24 mouse cellular contexts compared by ENCODE assay signal in genomic region chr4:23984005-23984404, GRCm38 (mm10).
A peak's percentile ranks its signal among the peaks of the same experiment; 100 is the strongest.
DNase-seq lines count a peak whose midpoint lies in the region; ATAC-seq and TF ChIP-seq lines count a peak whose summit lies in the region.
"Had no signal": no experiment of that assay in that cellular context is flagged by ENCODE, and none has a peak within 500 bp of the region (broad histone marks: within the 10 kb centered on the region; RNA-seq: fewer than 3 reads in every experiment).

No protein-coding gene starts in this region.

- 54% methylated on average over 3 of the region's 3 CpGs for WGBS in forebrain, embryonic 15.5 days
- 59% methylated on average over 3 of the region's 3 CpGs for WGBS in forebrain, embryonic 12.5 days
- 33% methylated on average over 3 of the region's 3 CpGs for WGBS in midbrain, embryonic 13.5 days
- WGBS in kidney, adult 2 months = 78% methylated on average over 3 of the region's 3 CpGs

- H3K4me1 ChIP-seq in forebrain, embryonic 15.5 days = peaks cover 14% of the 10 kb centered on the region
- H3K4me1 ChIP-seq in forebrain, embryonic 12.5 days = peaks cover 23% of the 10 kb centered on the region
- H3K4me1 ChIP-seq in midbrain, embryonic 13.5 days (replicated peaks) = peaks cover 18% of the 10 kb centered on the region
- no peaks in the 10 kb centered on the region for H3K4me1 ChIP-seq in kidney, adult 2 months (ENCODE audit: control insufficient read depth, insufficient read depth, low read length)
- H3K4me1 ChIP-seq: stomach, embryonic 15.5 days had no signal

- DNase-seq in retina, embryonic 14.5 days (ENCODE audit: low spot score) = peak; percentile 16
- DNase-seq in retina, postnatal 1 day = no peak
- no peak for DNase-seq in kidney, adult 2 months
- no peak for DNase-seq in adrenal gland, postnatal 36 days
- DNase-seq: adrenal gland, adult 8-10 months; B cell, adult 2 months; cerebellum, adult 2 months; gastrocnemius, postnatal 36 days; heart, postnatal 36 days; kidney, adult 11 months; lung, postnatal 4 days; thymus, postnatal 25 days had no signal

- H3K36me3 ChIP-seq in forebrain, embryonic 15.5 days = no peaks in the 10 kb centered on the region
- H3K36me3 ChIP-seq in forebrain, embryonic 12.5 days (replicated peaks) = no peaks in the 10 kb centered on the region
- H3K36me3 ChIP-seq in midbrain, embryonic 13.5 days = no peaks in the 10 kb centered on the region
- H3K36me3 ChIP-seq in kidney, adult 2 months (ENCODE audit: control insufficient read depth, insufficient read depth, low read length) = no peaks in the 10 kb centered on the region
- H3K36me3 ChIP-seq: embryonic facial prominence, embryonic 12.5 days; G1E; heart, embryonic 15.5 days; neural tube, embryonic 13.5 days; stomach, embryonic 15.5 days had no signal

- TF ChIP-seq POLR2A in kidney, adult 2 months (IDR thresholded peaks at IDR 0.05; ENCODE audit: low read depth, low read length) = no peak

- no peak overlapping the region for H3K4me2 ChIP-seq in forebrain, embryonic 15.5 days (replicated peaks)
- no peak overlapping the region for H3K4me2 ChIP-seq in forebrain, embryonic 12.5 days
- H3K4me2 ChIP-seq in midbrain, embryonic 13.5 days (replicated peaks) = no peak overlapping the region

- H3K9ac ChIP-seq in forebrain, embryonic 15.5 days (replicated peaks) = no peak overlapping the region
- H3K9ac ChIP-seq in forebrain, embryonic 12.5 days = no peak overlapping the region
- no peak overlapping the region for H3K9ac ChIP-seq in midbrain, embryonic 13.5 days (replicated peaks)
- H3K9ac ChIP-seq: embryonic facial prominence, embryonic 12.5 days; heart, embryonic 15.5 days; stomach, embryonic 15.5 days had no signal

- no peaks in the 10 kb centered on the region for H3K27me3 ChIP-seq in forebrain, embryonic 15.5 days
- H3K27me3 ChIP-seq in forebrain, embryonic 12.5 days = no peaks in the 10 kb centered on the region
- H3K27me3 ChIP-seq in midbrain, embryonic 13.5 days = no peaks in the 10 kb centered on the region
- H3K27me3 ChIP-seq in kidney, adult 2 months (replicated peaks; ENCODE audit: control insufficient read depth, insufficient read depth, low read length) = no peaks in the 10 kb centered on the region
- H3K27me3 ChIP-seq: CH12.LX; embryonic facial prominence, embryonic 12.5 days; heart, embryonic 15.5 days; neural tube, embryonic 13.5 days; Patski; stomach, embryonic 15.5 days had no signal

- no peaks in the 10 kb centered on the region for H3K9me3 ChIP-seq in forebrain, embryonic 15.5 days
- no peaks in the 10 kb centered on the region for H3K9me3 ChIP-seq in forebrain, embryonic 12.5 days
- no peaks in the 10 kb centered on the region for H3K9me3 ChIP-seq in midbrain, embryonic 13.5 days
- H3K9me3 ChIP-seq: embryonic facial prominence, embryonic 12.5 days; G1E; heart, embryonic 15.5 days; neural tube, embryonic 13.5 days; stomach, embryonic 15.5 days had no signal

- no peak for TF ChIP-seq CTCF in kidney, adult 2 months (conservative IDR thresholded peaks at IDR 0.05; ENCODE audit: insufficient read depth, insufficient read length, low read depth, low read length)

- no peak for ATAC-seq in forebrain, embryonic 15.5 days (replicated peaks)
- ATAC-seq in forebrain, embryonic 12.5 days (ENCODE audit: low FRiP score) = no peak
- 0 out of 2 replicates have a peak, but pooled peaks have one; percentile 25 for ATAC-seq in midbrain, embryonic 13.5 days

- no peak overlapping the region for H3K4me3 ChIP-seq in forebrain, embryonic 15.5 days
- H3K4me3 ChIP-seq in forebrain, embryonic 12.5 days (replicated peaks) = no peak overlapping the region
- H3K4me3 ChIP-seq in midbrain, embryonic 13.5 days (replicated peaks) = no peak overlapping the region
- H3K4me3 ChIP-seq in kidney, adult 2 months (ENCODE audit: insufficient read depth, low read depth, low read length) = no peak overlapping the region
- H3K4me3 ChIP-seq: myocyte; stomach, embryonic 15.5 days had no signal

- H3K27ac ChIP-seq in forebrain, embryonic 15.5 days (replicated peaks) = peak overlapping the region; percentile 65
- H3K27ac ChIP-seq in forebrain, embryonic 12.5 days = no peak overlapping the region
- peak overlapping the region; percentile 69 for H3K27ac ChIP-seq in midbrain, embryonic 13.5 days
- no peak overlapping the region for H3K27ac ChIP-seq in kidney, adult 2 months (ENCODE audit: insufficient read depth, low read depth, low read length)
- H3K27ac ChIP-seq: embryonic facial prominence, embryonic 12.5 days; heart, embryonic 15.5 days; kidney, postnatal 0 days; stomach, embryonic 15.5 days had no signal

Comparison
In these comparisons a context has a peak if more than half of its experiments do, and no peak if none do; other contexts are left out.
1. H3K27ac ChIP-seq: peak in forebrain, embryonic 15.5 days (single experiment) and midbrain, embryonic 13.5 days (single experiment); none in forebrain, embryonic 12.5 days (single experiment) and kidney, adult 2 months (single experiment).